Mouse (Mus musculus) gastrocnemius, adult 8-10 months (tissue): ENCODE measurements at regions not wholly inside any gene's neighbourhood (a gene's known extent, or its start where the extent isn't known, plus 50 kb on each side); places are given as distances from the start of the nearest gene placed in this dataset.

ENCODE experiments used
- DNase-seq, 2 experiments: peaks; one replicate each; pipeline ENCODE4 v3.0.0; 2022; ENCODE audit warnings: low spot score in 2 of 2

DNA sequence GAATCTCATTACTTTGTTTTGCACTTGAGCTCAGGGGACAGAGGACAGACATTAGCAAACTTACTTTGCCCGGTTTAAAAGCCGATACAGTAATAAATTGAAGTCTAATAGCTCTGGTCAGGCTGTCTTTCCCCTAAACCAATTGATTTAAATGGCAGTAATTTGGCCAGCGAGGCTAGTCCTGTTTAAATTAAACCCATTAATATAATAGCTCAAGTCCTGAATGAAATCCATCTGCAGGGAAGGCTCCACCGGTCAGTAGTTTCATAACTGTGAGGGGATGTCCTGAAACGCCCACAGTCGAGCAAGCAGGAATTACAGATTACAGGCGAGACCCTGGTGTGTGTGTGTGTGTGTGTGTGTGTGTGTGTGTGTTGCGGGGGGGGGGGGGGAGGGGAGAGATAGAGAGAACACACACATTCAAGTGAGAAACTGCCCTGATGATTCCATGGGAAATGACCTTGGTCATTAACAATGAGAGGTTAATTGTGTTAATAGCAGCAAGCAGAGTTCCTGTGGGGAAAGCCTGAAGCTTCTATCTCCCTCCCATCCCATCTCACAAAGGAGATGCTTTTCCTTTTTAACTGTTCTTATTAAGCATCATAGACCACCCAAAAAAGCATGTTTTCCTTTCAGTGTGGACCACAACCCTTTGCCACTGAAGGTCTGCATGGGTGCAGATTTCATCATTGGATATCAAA, 294.0 kb upstream of the Tle4 start:
- DNase-seq, result no peak

DNA sequence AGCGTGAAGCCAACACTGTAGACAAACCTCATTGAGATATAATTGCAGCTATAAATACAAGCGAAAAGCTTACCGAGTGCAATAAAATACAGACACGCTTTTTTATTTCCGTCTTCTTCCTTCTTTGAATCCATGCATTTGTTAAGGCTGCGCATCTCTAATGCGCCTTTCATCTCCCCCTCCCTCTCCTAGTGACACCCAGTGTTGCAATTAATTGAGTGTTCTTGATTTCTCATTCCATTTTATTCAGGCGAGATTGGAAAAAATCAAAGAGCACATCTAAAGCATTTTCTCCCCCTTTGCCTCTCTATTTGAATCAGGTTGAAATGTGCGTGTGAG, 293.2 kb upstream of the Tle4 start:
- DNase-seq, result no peak

DNA sequence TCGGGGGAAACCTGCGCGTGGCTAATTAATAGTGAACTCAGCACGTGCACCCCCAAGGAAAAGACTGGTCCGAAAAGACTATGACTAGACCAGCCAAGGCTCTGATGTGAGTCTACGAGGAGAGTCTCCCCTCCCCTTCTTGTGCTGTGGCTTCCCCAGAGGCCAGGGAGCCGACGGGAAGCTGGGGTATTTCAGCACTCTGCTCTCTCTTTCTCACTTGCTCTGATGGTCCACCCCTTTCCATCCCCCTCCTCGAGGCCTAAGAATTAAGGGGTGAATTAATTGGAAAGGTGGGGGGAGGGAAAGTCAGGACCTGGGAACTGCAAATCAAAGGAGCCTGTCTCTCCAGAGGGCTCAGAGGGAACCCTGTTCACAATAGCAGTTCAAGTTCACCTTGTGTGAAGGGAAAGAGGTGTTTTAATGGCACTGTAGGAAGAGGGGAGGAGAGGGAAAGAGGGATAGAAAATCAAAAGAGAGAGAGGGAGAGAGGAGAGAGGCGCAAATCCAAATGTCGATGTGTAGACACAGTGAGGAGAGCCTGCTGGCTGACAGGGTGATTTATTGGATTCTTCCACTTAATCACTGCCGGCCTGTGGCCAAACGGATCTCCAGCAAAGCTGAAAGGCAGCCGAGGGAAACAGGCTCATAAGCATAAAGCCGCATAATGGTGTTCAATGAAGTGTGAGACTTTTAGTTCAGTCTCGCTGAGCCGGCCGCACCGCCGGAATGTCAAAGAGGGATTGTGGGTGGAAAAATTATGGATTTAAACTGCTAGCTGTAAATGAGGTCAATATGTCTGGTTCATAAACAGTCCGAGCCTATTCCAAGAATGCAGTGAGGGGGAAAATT, 292.6 kb upstream of the Tle4 start:
- no peak for DNase-seq

GRCm38 (mm10) chr19:14889794-14890193, 291.9 kb upstream of the Tle4 start:
- DNase-seq, result no peak

DNA sequence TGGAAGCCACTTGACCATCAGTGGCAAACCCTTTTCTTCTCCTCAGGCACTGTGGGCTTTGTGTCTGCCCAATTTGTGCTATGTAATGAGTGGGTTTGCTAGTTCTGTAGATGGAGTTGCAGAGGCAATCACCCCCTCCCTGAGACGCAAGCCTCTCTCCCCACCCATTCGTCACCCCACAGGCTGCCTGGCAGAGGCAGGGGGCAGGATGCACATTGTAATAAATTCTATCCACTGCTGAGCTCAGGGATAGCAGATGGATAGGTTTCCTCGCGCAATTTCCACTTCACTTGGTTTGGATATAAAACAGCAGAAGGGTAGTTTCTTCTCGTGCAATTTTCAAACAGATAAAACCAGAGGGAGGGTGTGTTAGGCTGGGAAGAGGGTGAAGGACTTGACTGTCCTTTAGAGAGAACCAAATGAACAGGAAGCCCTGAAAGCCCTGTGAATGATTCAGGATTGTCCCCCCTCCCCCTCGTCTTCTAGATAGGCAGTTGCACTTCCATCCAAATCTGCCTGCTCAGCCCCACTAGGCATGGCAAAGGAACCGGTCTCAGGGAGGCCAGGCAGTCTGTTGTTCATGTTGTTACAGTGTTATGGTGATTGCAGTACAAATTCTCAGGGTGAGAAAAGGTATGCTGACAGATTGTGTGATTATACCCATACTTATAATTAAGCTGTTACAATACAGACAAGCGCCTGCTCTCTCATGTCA, 286.0 kb upstream of the Tle4 start:
- no peak for DNase-seq

- no peak for DNase-seq
Measured at GRCm38 (mm10) chr19:14880818-14881217, 283.0 kb upstream of the Tle4 start.

- no peak for DNase-seq
Measured at GRCm38 (mm10) chr19:14873986-14874385, 276.1 kb upstream of the Tle4 start.

DNA sequence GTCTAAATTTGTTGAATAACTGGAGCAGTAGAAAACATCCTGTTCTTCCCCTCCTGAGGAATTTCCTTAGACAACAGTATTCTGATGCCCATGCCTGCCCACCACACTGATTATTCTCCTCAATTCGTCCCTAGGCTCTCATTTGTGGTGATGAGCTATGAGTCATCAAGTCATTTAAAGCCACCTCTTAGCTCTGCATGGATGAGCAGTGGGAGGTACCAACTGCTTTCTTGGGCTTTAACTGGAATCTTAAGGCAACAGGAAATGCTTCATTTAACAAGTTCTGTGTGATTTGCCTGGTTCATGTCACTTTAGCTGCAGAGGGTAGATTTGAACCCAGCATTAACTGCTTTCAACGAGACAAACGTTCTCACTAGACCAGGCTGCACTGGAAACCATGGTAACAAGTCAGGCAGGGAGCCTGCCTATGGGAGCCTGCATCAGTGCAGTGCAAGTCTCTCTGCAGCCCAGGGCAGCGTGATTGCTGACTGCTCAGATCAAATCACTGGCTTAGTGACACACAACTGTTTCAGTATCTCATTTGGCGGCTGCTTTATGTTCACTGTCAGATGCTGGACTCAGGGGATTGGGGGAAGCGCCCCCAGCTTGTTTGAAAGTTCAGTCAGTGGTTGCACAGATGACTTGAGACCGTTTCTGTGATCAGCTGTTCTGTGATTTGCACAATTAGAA, 273.5 kb upstream of the Tle4 start:
- no peak for DNase-seq

DNA sequence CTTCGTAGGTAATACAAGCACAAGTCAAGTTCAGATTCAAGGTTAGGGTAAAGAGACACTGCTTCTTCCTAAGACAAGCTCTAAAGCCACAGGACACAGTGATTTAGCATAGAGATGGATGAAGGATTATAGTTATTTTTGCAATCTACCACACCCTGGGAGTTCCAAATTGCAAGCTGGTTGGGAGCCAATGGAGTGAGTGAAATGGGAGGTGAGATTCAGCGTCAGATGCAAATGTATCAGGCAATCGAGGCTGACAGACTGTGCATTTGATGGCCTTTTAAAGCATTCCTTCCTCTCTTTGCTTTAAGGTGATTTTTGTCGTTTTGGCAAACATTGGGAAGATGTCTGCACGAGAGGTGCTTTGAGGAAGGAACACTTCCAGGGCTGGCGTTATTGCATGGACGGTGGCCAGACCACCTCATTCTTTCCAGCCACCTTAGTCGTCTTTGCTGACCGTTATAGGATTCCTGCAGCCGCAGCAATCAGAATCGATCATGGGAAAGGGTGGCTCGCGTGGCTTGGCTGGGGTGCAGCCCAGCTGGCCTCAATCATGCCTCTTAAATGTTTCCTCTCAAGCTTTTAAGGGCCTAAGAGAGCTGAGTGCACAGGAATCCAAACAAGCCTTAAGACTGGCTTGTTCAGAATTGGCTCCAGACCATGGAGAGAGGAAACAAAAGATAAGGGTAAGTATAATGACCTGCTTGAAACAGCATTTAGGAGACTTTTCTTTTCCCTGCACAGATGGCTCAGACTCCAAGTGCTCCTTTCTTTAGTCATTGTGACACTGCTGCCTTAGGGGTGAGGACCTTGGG, 265.0 kb upstream of the Tle4 start:
- DNase-seq, result no peak

GRCm38 (mm10) chr19:14855036-14855435, 257.2 kb upstream of the Tle4 start:
- DNase-seq, result no peak

DNA sequence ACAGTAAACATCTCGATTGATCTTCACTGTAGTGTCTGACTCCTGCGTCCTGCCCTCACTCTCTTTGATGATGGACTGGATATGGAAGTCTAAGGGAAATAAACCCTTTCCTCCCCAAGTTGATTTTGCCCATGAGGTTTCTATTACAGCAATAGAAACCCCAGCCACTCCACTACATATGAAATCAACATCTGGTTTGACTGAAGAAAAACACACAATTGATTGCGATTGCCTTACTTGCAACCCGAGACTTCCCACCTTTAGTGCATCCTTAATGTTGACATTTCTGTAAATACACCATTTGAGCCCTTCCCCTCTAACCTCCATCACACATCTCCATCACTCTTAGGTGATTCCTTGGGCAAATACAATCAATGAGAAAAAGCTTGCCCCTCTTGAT, 255.6 kb upstream of the Tle4 start:
- no peak for DNase-seq

DNA sequence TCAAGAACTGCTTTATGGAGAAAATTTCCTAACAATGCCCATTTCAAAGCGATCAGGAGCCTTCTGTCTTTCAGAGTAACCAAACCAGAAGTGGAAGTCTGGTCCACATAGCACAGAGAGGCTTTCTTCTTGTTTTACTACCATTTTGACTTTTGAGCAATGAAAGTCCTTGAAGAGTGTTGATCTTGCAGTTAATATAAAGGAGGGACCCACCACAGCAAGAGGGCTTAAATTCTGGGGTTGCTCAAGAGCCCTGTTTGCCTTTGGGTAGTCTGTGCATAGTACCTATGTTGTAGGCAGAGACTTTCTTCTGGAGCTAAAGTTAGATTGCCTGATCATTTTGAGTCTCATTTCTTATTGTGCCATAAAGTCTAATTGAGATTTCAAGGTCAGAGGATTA, 251.7 kb upstream of the Tle4 start:
- no peak for DNase-seq

- no peak for DNase-seq
Measured at GRCm38 (mm10) chr19:14847120-14847519, 249.3 kb upstream of the Tle4 start.

GRCm38 (mm10) chr19:14835629-14836028, 237.8 kb upstream of the Tle4 start:
- DNase-seq, result no peak

GRCm38 (mm10) chr19:14816354-14816753, 218.5 kb upstream of the Tle4 start:
- DNase-seq, result no peak

GRCm38 (mm10) chr19:14806787-14807186, 208.9 kb upstream of the Tle4 start:
- DNase-seq, result no peak

GRCm38 (mm10) chr19:14802909-14803650, 205.2 kb upstream of the Tle4 start:
- DNase-seq, result no peak

DNA sequence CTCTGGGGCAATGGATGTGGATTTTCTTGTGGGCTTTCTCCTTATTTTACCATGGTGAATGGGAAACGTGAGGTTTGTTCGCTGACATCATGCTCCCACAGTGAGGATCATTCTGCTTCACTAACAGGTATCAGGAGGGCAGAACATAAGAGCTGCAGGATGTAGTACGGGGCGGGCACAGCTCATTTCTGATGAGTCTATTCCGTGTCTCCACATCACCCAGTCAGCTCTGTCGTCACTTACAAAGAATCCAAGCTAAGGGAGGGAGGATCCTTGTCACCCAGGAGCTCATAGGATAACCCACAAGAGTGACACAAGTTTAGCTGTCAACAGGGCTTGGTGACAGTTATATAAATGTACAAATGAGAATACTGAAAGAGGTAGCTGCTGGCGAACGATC, 203.8 kb upstream of the Tle4 start:
- DNase-seq, result no peak

- no peak for DNase-seq
Measured at GRCm38 (mm10) chr19:14799002-14799401, 201.2 kb upstream of the Tle4 start.

DNA sequence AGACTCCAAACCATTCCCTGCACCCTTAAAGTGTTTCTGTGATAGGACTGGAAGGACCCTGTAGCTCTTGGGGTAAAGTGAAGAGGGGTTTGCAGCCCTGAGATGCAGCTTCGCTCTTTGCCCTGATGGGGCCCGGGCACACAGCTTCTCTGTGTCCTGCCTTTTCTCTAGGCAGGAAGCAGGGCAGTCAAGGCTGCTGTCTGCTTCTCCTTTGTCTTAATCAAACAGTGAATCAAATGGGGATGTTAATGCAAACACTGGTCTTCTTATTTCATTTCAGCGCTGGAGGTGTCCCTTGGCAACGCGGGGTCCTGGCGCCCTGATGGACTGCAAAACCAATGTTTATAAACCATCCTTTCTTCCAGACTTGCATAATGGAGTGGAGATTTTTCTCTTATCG, 200.6 kb upstream of the Tle4 start:
- no peak for DNase-seq
